Mouse (Mus musculus) kidney, adult 2 months (tissue): ENCODE measurements around the gene 4931406P16Rik. TPM values are rescaled to one million over a fixed set of nuclear protein-coding genes. Genes with fewer than 3 reads are reported as not detected.

ENCODE experiments used
- DNase-seq: peaks from one replicate; pipeline ENCODE4 v3.0.0; 2021
- H3K27ac ChIP-seq: fragments of 200-500 bp; 2 replicates; pipeline ENCODE4 v1.5.1; 2012; ENCODE audit warnings: low read depth, low read length, control low read depth, inconsistent platforms; ENCODE audit not compliant: insufficient read depth
- H3K27me3 ChIP-seq: fragments of 200-500 bp; replicated peaks from 2 replicates; pipeline ENCODE4 v1.6.1; 2012; ENCODE audit warnings: mild to moderate bottlenecking, moderate library complexity, low read length, inconsistent platforms; ENCODE audit not compliant: control insufficient read depth, insufficient read depth
- H3K36me3 ChIP-seq: fragments of 200-500 bp; 2 replicates; pipeline ENCODE4 v1.6.1; 2012; ENCODE audit warnings: mild to moderate bottlenecking, moderate library complexity, low read length, inconsistent platforms; ENCODE audit not compliant: control insufficient read depth, insufficient read depth
- H3K4me1 ChIP-seq: fragments of 200-500 bp; 2 replicates; pipeline ENCODE4 v1.6.1; 2011; ENCODE audit warnings: low read length; ENCODE audit not compliant: control insufficient read depth, insufficient read depth
- H3K4me3 ChIP-seq: fragments of 200-500 bp; 2 replicates; pipeline ENCODE4 v1.5.1; 2011; ENCODE audit warnings: mild to moderate bottlenecking, low read depth, low read length, control low read depth; ENCODE audit not compliant: insufficient read depth
- CTCF ChIP-seq: fragments of 200-500 bp; conservative IDR thresholded peaks from 2 replicates; pipeline ENCODE4 v1.5.1; 2011; ENCODE audit warnings: low read depth, mild to moderate bottlenecking, control low read depth, low read length, moderate library complexity, mixed read lengths; ENCODE audit not compliant: insufficient read depth, insufficient read length
- POLR2A ChIP-seq: fragments of 200-500 bp; IDR thresholded peaks from one replicate; pipeline ENCODE4 v1.6.1; 2011; ENCODE audit warnings: low read depth, low read length, control low read depth
- WGBS: fragments of 180-500 bp; shearing (Covaris S2); methylation state at CpG from one replicate; pipeline ENCODE4 v1.1.7; 2018; 5-methylcytosine and 5-hydroxymethylcytosine counted together
- polyA plus RNA-seq: library from polyadenylated mRNA; depleted of rRNA; stranded (reverse); fragments of >200 nt; gene quantifications from 2 replicates; pipeline ENCODE4 v1.2.3, GENCODE M21; 2012

4931406P16Rik gene
- polyA plus RNA-seq, 1 experiment: 24.6 TPM

GRCm38 (mm10) chr7:34228641-34229040 is 84.7 kb downstream of the 4931406P16Rik start:
- DNase-seq: peak; percentile 38
- WGBS: 19% methylated on average over 9 of the region's 9 CpGs
- TF ChIP-seq CTCF (no peak), POLR2A (no peak)
- Histone ChIP-seq H3K4me1 (peaks cover 7% of the 10 kb centered on the region; the same call in 1 of the 2 replicates), H3K27me3 (no peaks in the 10 kb centered on the region), H3K36me3 (peaks cover 2% of the 10 kb centered on the region; the same call in 1 of the 2 replicates), H3K4me3 (peak overlapping the region; percentile 9; the same call in 1 of the 2 replicates), H3K27ac (no peak overlapping the region)

GRCm38 (mm10) chr7:34226846-34227245 is 86.5 kb downstream of the 4931406P16Rik start:
- H3K27ac ChIP-seq: no peak overlapping the region
- H3K36me3 ChIP-seq: peaks cover 2% of the 10 kb centered on the region; the same call in 1 of the 2 replicates
- H3K4me1 ChIP-seq: peaks cover 2% of the 10 kb centered on the region; the same call in 1 of the 2 replicates
- TF ChIP-seq POLR2A: no peak
- TF ChIP-seq CTCF: peak; percentile 41
- no peaks in the 10 kb centered on the region for H3K27me3 ChIP-seq
- 82% methylated on average over 12 of the region's 12 CpGs for WGBS
- H3K4me3 ChIP-seq: no peak overlapping the region
- DNase-seq: no peak

- DNase-seq: peak; percentile 50
- no peak overlapping the region for H3K27ac ChIP-seq
- peaks cover 2% of the 10 kb centered on the region; the same call in 1 of the 2 replicates for H3K36me3 ChIP-seq
- no peak overlapping the region for H3K4me3 ChIP-seq
- WGBS: 34% methylated on average over 8 of the region's 8 CpGs
- H3K27me3 ChIP-seq: no peaks in the 10 kb centered on the region
- H3K4me1 ChIP-seq: peaks cover 2% of the 10 kb centered on the region; the same call in 1 of the 2 replicates
- TF ChIP-seq CTCF: no peak
- TF ChIP-seq POLR2A: no peak
These were observed 87.3 kb downstream of the 4931406P16Rik start for GRCm38 (mm10) chr7:34226086-34226485.

GRCm38 (mm10) chr7:34224308-34224707 is 89.0 kb downstream of the 4931406P16Rik start:
- H3K4me3 ChIP-seq: no peak overlapping the region
- H3K36me3 ChIP-seq: peaks cover 2% of the 10 kb centered on the region; the same call in 1 of the 2 replicates
- peak; percentile 36 for DNase-seq
- 52% methylated on average over 6 of the region's 6 CpGs for WGBS
- H3K27ac ChIP-seq: no peak overlapping the region
- H3K4me1 ChIP-seq: peaks cover 2% of the 10 kb centered on the region; the same call in 1 of the 2 replicates
- no peaks in the 10 kb centered on the region for H3K27me3 ChIP-seq
- TF ChIP-seq CTCF (no peak), POLR2A (no peak)

GRCm38 (mm10) chr7:34222340-34222739 is 91.0 kb downstream of the 4931406P16Rik start:
- peaks cover 2% of the 10 kb centered on the region; the same call in 1 of the 2 replicates for H3K36me3 ChIP-seq

GRCm38 (mm10) chr7:34221594-34222250 is 91.6 kb downstream of the 4931406P16Rik start:
- Histone ChIP-seq H3K27me3 (no peaks in the 10 kb centered on the region), H3K27ac (no peak overlapping the region), H3K36me3 (peaks cover 1% of the 10 kb centered on the region; the same call in 1 of the 2 replicates), H3K4me3 (no peak overlapping the region), H3K4me1 (0 out of 2 replicates have a peak, but pooled peaks cover 2% of the 10 kb centered on the region)
- TF ChIP-seq CTCF: no peak
- TF ChIP-seq POLR2A: no peak
- 91% methylated on average over 9 of the region's 9 CpGs for WGBS
- no peak for DNase-seq

More at GRCm38 (mm10) chr7:34222340-34222739, 91.0 kb downstream of the 4931406P16Rik start:
- TF ChIP-seq POLR2A: no peak
- peak; percentile 23; the same call in 1 of the 2 replicates for TF ChIP-seq CTCF
- WGBS: 95% methylated on average over 10 of the region's 10 CpGs
- H3K27ac ChIP-seq: no peak overlapping the region
- H3K4me1 ChIP-seq: 0 out of 2 replicates have a peak, but pooled peaks cover 2% of the 10 kb centered on the region
- DNase-seq: no peak
- no peaks in the 10 kb centered on the region for H3K27me3 ChIP-seq
- H3K4me3 ChIP-seq: no peak overlapping the region

- Histone ChIP-seq H3K4me1 (no peaks in the 10 kb centered on the region), H3K27ac (no peak overlapping the region), H3K27me3 (no peaks in the 10 kb centered on the region), H3K36me3 (no peaks in the 10 kb centered on the region; the same call in 1 of the 2 replicates), H3K4me3 (no peak overlapping the region)
- no peak for DNase-seq
- 65% methylated on average over 1 of the region's 1 CpGs for WGBS
- TF ChIP-seq CTCF (no peak), POLR2A (no peak)
These were observed 94.9 kb downstream of the 4931406P16Rik start for GRCm38 (mm10) chr7:34218496-34218895.
